ENCODE assay signal across 15 mouse cellular contexts in genomic region chr15:10791516-10792112, GRCm38 (mm10).
DNase-seq lines count a peak whose midpoint lies in the region; ATAC-seq and TF ChIP-seq lines count a peak whose summit lies in the region.
"Had no signal": no experiment of that assay in that cellular context is flagged by ENCODE, and none has a peak within 500 bp of the region (broad histone marks: within the 10 kb centered on the region; RNA-seq: fewer than 3 reads in every experiment).

No protein-coding gene starts in this region.

- no peak for TF ChIP-seq EP300 in liver, postnatal 0 days (IDR thresholded peaks at IDR 0.05; ENCODE audit: low read depth)

- no peak overlapping the region for H3K4me3 ChIP-seq in embryonic facial prominence, embryonic 14.5 days (ENCODE audit: low read depth, low read length)
- no peak overlapping the region for H3K4me3 ChIP-seq in embryonic facial prominence, embryonic 10.5 days
- no peak overlapping the region for H3K4me3 ChIP-seq in liver, postnatal 0 days (ENCODE audit: low read depth, low read length)
- H3K4me3 ChIP-seq: heart, embryonic 12.5 days; intestine, embryonic 15.5 days; neural tube, embryonic 12.5 days had no signal

- H3K27ac ChIP-seq in embryonic facial prominence, embryonic 14.5 days (replicated peaks; ENCODE audit: low read depth, low read length), result no peak overlapping the region
- H3K27ac ChIP-seq in embryonic facial prominence, embryonic 10.5 days (replicated peaks), result no peak overlapping the region
- no peak overlapping the region for H3K27ac ChIP-seq in liver, postnatal 0 days (ENCODE audit: low read depth)
- H3K27ac ChIP-seq: intestine, embryonic 15.5 days; neural tube, embryonic 12.5 days had no signal

- DNase-seq in embryonic facial prominence, embryonic 14.5 days (ENCODE audit: low spot score), result no peak
- no peak for DNase-seq in embryonic facial prominence, embryonic 10.5 days (ENCODE audit: low spot score)
- DNase-seq in left cerebral cortex, postnatal 4 days, result peak; percentile 18
- DNase-seq in left cerebral cortex, postnatal 10 days (ENCODE audit: extremely low spot score in 1 of 2, low spot score in 2 of 2), result no peak
- DNase-seq in urinary bladder, postnatal 25 days (ENCODE audit: low spot score), result peak; percentile 1
- DNase-seq in urinary bladder, postnatal 36 days (ENCODE audit: low spot score in 2 of 2), result no peak
- DNase-seq in kidney, postnatal 14 days, result no peak
- DNase-seq in liver, postnatal 0 days, result no peak
- DNase-seq: B cell, adult 2 months; cerebellum, postnatal 25 days; gastrocnemius, postnatal 14 days; lung, embryonic 14.5 days had no signal

- intact Hi-C loops in left cerebral cortex, postnatal 4 days (cut with DNase I), result no loop called here
- intact Hi-C loops in left cerebral cortex, postnatal 10 days (cut with DNase I), result no loop called here

- 74% methylated on average over 3 of the region's 3 CpGs for WGBS in embryonic facial prominence, embryonic 14.5 days
- WGBS in embryonic facial prominence, embryonic 10.5 days, result 85% methylated on average over 3 of the region's 3 CpGs
- 78% methylated on average over 3 of the region's 3 CpGs for WGBS in liver, postnatal 0 days (ENCODE audit: insufficient replicate concordance)

- no peak overlapping the region for H3K9ac ChIP-seq in embryonic facial prominence, embryonic 14.5 days (ENCODE audit: low read depth, low read length)
- H3K9ac ChIP-seq in liver, postnatal 0 days (replicated peaks), result no peak overlapping the region
- H3K9ac ChIP-seq: heart, embryonic 12.5 days; intestine, embryonic 15.5 days; lung, embryonic 14.5 days; neural tube, embryonic 12.5 days had no signal

- H3K4me1 ChIP-seq in embryonic facial prominence, embryonic 14.5 days (ENCODE audit: control insufficient read depth, insufficient read depth, low read length), result no peaks in the 10 kb centered on the region
- H3K4me1 ChIP-seq in embryonic facial prominence, embryonic 10.5 days, result no peaks in the 10 kb centered on the region
- no peaks in the 10 kb centered on the region for H3K4me1 ChIP-seq in liver, postnatal 0 days (ENCODE audit: insufficient read depth)
- H3K4me1 ChIP-seq: intestine, embryonic 15.5 days had no signal

- H3K9me3 ChIP-seq in embryonic facial prominence, embryonic 14.5 days (ENCODE audit: control insufficient read depth, low read length), result 0 out of 2 replicates have a peak, but pooled peaks cover 4% of the 10 kb centered on the region
- H3K9me3 ChIP-seq in embryonic facial prominence, embryonic 10.5 days, result no peaks in the 10 kb centered on the region
- H3K9me3 ChIP-seq in liver, postnatal 0 days (ENCODE audit: low read length), result 0 out of 2 replicates have a peak, but pooled peaks cover 4% of the 10 kb centered on the region
- H3K9me3 ChIP-seq: intestine, embryonic 15.5 days; neural tube, embryonic 12.5 days had no signal

- H3K4me2 ChIP-seq in embryonic facial prominence, embryonic 14.5 days (ENCODE audit: low read depth, low read length), result no peak overlapping the region
- H3K4me2 ChIP-seq in liver, postnatal 0 days (ENCODE audit: low read depth, low read length), result no peak overlapping the region
- H3K4me2 ChIP-seq: heart, embryonic 12.5 days; intestine, embryonic 15.5 days; lung, embryonic 14.5 days; neural tube, embryonic 12.5 days had no signal

- ATAC-seq in embryonic facial prominence, embryonic 14.5 days (ENCODE audit: low read depth), result peak; percentile 68; the same call in 1 of the 2 replicates
- no peak for ATAC-seq in liver, postnatal 0 days
- ATAC-seq: intestine, embryonic 15.5 days had no signal

- TF ChIP-seq CTCF in liver, postnatal 0 days (IDR thresholded peaks at IDR 0.05; ENCODE audit: low read depth), result no peak

- H3K27me3 ChIP-seq in embryonic facial prominence, embryonic 14.5 days (replicated peaks; ENCODE audit: control insufficient read depth, insufficient read depth, low read length), result no peaks in the 10 kb centered on the region
- H3K27me3 ChIP-seq in embryonic facial prominence, embryonic 10.5 days (replicated peaks; ENCODE audit: low read depth, poor library complexity, severe bottlenecking), result no peaks in the 10 kb centered on the region
- H3K27me3 ChIP-seq in liver, postnatal 0 days (ENCODE audit: insufficient read depth, low read length), result no peaks in the 10 kb centered on the region
- H3K27me3 ChIP-seq: heart, embryonic 12.5 days; intestine, embryonic 15.5 days; neural tube, embryonic 12.5 days had no signal

- no peaks in the 10 kb centered on the region for H3K36me3 ChIP-seq in embryonic facial prominence, embryonic 14.5 days (ENCODE audit: control insufficient read depth, insufficient read depth, low read length)
- H3K36me3 ChIP-seq in embryonic facial prominence, embryonic 10.5 days (replicated peaks), result no peaks in the 10 kb centered on the region
- H3K36me3 ChIP-seq in liver, postnatal 0 days (replicated peaks; ENCODE audit: insufficient read depth, low read length), result no peaks in the 10 kb centered on the region
- H3K36me3 ChIP-seq: heart, embryonic 12.5 days; intestine, embryonic 15.5 days; neural tube, embryonic 12.5 days had no signal

Comparison
In these comparisons a context has a peak if more than half of its experiments do, and no peak if none do; other contexts are left out.
1. DNase-seq: peak in left cerebral cortex, postnatal 4 days (single experiment) and urinary bladder, postnatal 25 days (single experiment); none in embryonic facial prominence, embryonic 14.5 days (single experiment), embryonic facial prominence, embryonic 10.5 days (single experiment), left cerebral cortex, postnatal 10 days (0 of 2), urinary bladder, postnatal 36 days (0 of 2), kidney, postnatal 14 days (single experiment) and liver, postnatal 0 days (single experiment).